Mouse (Mus musculus): ENCODE results near the gene Mindy3. TPM values are rescaled to one million over a fixed set of nuclear protein-coding genes. Genes with fewer than 3 reads are reported as not detected.
A peak's percentile ranks its signal among the peaks of the same experiment; 100 is the strongest.

Gene Mindy3
- polyA plus RNA-seq, 1 experiment from 2014 or later = 56.2 TPM

- ATAC-seq (ENCODE audit: low FRiP score) (no peak), DNase-seq (ENCODE audit: low spot score) (no peak)
- no peaks in the 10 kb centered on the region for H3K4me1 ChIP-seq (replicated peaks; ENCODE audit: control insufficient read depth, insufficient read depth, low read length)
- no peak overlapping the region for H3K27ac ChIP-seq
- WGBS = 89% methylated on average over 4 of the region's 4 CpGs
- no peak overlapping the region for H3K9ac ChIP-seq
- no peak overlapping the region for H3K4me3 ChIP-seq (replicated peaks; ENCODE audit: low read length)
- no peaks in the 10 kb centered on the region for H3K9me3 ChIP-seq (ENCODE audit: control insufficient read depth, low read length)
- no peaks in the 10 kb centered on the region for H3K27me3 ChIP-seq (ENCODE audit: control insufficient read depth, insufficient read depth, low read length)
- H3K36me3 ChIP-seq (replicated peaks; ENCODE audit: control insufficient read depth, insufficient read depth) = no peaks in the 10 kb centered on the region
- H3K4me2 ChIP-seq (replicated peaks) = no peak overlapping the region
These were observed 98.4 kb downstream of the Mindy3 start for GRCm38 (mm10) chr2:12320914-12321313.

- no peak overlapping the region for H3K4me2 ChIP-seq (replicated peaks)
- DNase-seq (ENCODE audit: low spot score) (no peak), ATAC-seq (ENCODE audit: low FRiP score) (no peak)
- 93% methylated on average over 3 of the region's 3 CpGs for WGBS
- H3K9me3 ChIP-seq (ENCODE audit: control insufficient read depth, low read length) = no peaks in the 10 kb centered on the region
- no peak overlapping the region for H3K27ac ChIP-seq
- H3K4me3 ChIP-seq (replicated peaks; ENCODE audit: low read length) = no peak overlapping the region
- no peaks in the 10 kb centered on the region for H3K4me1 ChIP-seq (replicated peaks; ENCODE audit: control insufficient read depth, insufficient read depth, low read length)
- no peaks in the 10 kb centered on the region for H3K36me3 ChIP-seq (replicated peaks; ENCODE audit: control insufficient read depth, insufficient read depth)
- H3K27me3 ChIP-seq (ENCODE audit: control insufficient read depth, insufficient read depth, low read length) = no peaks in the 10 kb centered on the region
- no peak overlapping the region for H3K9ac ChIP-seq
These were observed 100.6 kb downstream of the Mindy3 start for GRCm38 (mm10) chr2:12318715-12319114.

- H3K9ac ChIP-seq = no peak overlapping the region
- H3K4me1 ChIP-seq (replicated peaks; ENCODE audit: control insufficient read depth, insufficient read depth, low read length) = no peaks in the 10 kb centered on the region
- no peaks in the 10 kb centered on the region for H3K27me3 ChIP-seq (ENCODE audit: control insufficient read depth, insufficient read depth, low read length)
- H3K27ac ChIP-seq = no peak overlapping the region
- DNase-seq (ENCODE audit: low spot score) (no peak), ATAC-seq (ENCODE audit: low FRiP score) (no peak)
- no peaks in the 10 kb centered on the region for H3K9me3 ChIP-seq (ENCODE audit: control insufficient read depth, low read length)
- H3K36me3 ChIP-seq (replicated peaks; ENCODE audit: control insufficient read depth, insufficient read depth) = no peaks in the 10 kb centered on the region
- no peak overlapping the region for H3K4me2 ChIP-seq (replicated peaks)
- WGBS = 81% methylated on average over 4 of the region's 4 CpGs
- no peak overlapping the region for H3K4me3 ChIP-seq (replicated peaks; ENCODE audit: low read length)
These were observed 101.2 kb downstream of the Mindy3 start for GRCm38 (mm10) chr2:12318036-12318435.

- DNase-seq (ENCODE audit: low spot score) = no peak
- 85% methylated on average over 5 of the region's 5 CpGs for WGBS
- Histone ChIP-seq H3K9me3 (ENCODE audit: control insufficient read depth, low read length) (no peaks in the 10 kb centered on the region), H3K4me3 (replicated peaks; ENCODE audit: low read length) (no peak overlapping the region), H3K27me3 (ENCODE audit: control insufficient read depth, insufficient read depth, low read length) (no peaks in the 10 kb centered on the region), H3K27ac (no peak overlapping the region), H3K4me1 (replicated peaks; ENCODE audit: control insufficient read depth, insufficient read depth, low read length) (no peaks in the 10 kb centered on the region), H3K9ac (no peak overlapping the region), H3K4me2 (replicated peaks) (no peak overlapping the region), H3K36me3 (replicated peaks; ENCODE audit: control insufficient read depth, insufficient read depth) (no peaks in the 10 kb centered on the region)
- no peak for ATAC-seq (ENCODE audit: low FRiP score)
These were observed 101.9 kb downstream of the Mindy3 start for GRCm38 (mm10) chr2:12317343-12317742.

DNA sequence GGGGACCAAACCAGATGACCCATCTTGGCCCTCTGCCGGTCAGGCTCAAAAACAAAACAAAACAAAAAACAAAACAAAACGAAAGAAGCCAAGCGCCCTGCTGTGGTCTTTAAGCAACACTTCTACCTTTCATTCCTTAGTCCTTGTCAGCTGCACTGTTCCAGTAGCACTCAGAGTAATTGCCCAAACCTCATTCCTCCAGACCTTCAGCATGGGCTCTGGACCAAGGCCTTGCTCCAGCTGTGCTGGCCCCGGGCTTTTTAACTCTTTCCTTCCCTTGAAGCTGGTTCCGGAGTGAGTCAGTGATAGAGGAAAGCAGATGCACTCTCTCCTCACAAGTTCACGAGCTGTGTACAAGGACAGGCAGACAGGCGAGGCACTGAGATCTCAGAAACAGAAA lies 102.9 kb downstream of the Mindy3 start:
- no peaks in the 10 kb centered on the region for H3K9me3 ChIP-seq (ENCODE audit: control insufficient read depth, low read length)
- H3K4me1 ChIP-seq (replicated peaks; ENCODE audit: control insufficient read depth, insufficient read depth, low read length) = no peaks in the 10 kb centered on the region
- no peaks in the 10 kb centered on the region for H3K36me3 ChIP-seq (replicated peaks; ENCODE audit: control insufficient read depth, insufficient read depth)
- no peak overlapping the region for H3K9ac ChIP-seq
- no peak overlapping the region for H3K27ac ChIP-seq
- 35% methylated on average over 7 of the region's 7 CpGs for WGBS
- H3K4me2 ChIP-seq (replicated peaks) = no peak overlapping the region
- DNase-seq (ENCODE audit: low spot score) = no peak
- H3K27me3 ChIP-seq (ENCODE audit: control insufficient read depth, insufficient read depth, low read length) = no peaks in the 10 kb centered on the region
- H3K4me3 ChIP-seq (replicated peaks; ENCODE audit: low read length) = no peak overlapping the region
- ATAC-seq (ENCODE audit: low FRiP score) = 0 out of 2 replicates have a peak, but pooled peaks have one; percentile 48

GRCm38 (mm10) chr2:12314028-12314427 lies 105.2 kb downstream of the Mindy3 start:
- Histone ChIP-seq H3K9ac (no peak overlapping the region), H3K27ac (no peak overlapping the region), H3K9me3 (ENCODE audit: control insufficient read depth, low read length) (no peaks in the 10 kb centered on the region), H3K4me3 (replicated peaks; ENCODE audit: low read length) (no peak overlapping the region), H3K27me3 (ENCODE audit: control insufficient read depth, insufficient read depth, low read length) (no peaks in the 10 kb centered on the region), H3K36me3 (replicated peaks; ENCODE audit: control insufficient read depth, insufficient read depth) (no peaks in the 10 kb centered on the region), H3K4me2 (replicated peaks) (no peak overlapping the region), H3K4me1 (replicated peaks; ENCODE audit: control insufficient read depth, insufficient read depth, low read length) (no peaks in the 10 kb centered on the region)
- DNase-seq (ENCODE audit: low spot score) = no peak
- no peak for ATAC-seq (ENCODE audit: low FRiP score)
- WGBS = 76% methylated on average over 6 of the region's 6 CpGs

DNA sequence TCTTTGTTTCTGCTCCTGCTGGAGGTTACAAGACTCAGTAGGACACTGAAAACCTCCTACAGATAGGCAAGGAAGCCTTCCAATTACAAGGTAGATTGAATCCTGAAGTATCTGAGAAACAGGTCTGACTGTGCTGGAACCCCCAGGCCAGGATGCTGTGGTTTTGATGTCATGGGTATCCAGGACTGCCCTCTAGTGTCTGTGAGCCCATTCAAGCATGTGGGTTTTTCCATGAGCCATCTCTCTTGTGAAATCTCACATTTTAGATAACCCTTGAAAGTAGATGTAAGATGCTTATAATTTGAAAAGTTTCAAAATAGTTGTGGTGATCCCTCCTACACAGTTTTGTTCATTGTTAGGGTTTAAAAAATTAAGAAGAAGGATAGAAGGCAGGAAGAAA lies 110.8 kb downstream of the Mindy3 start:
- H3K4me2 ChIP-seq (replicated peaks) = no peak overlapping the region
- no peaks in the 10 kb centered on the region for H3K36me3 ChIP-seq (replicated peaks; ENCODE audit: control insufficient read depth, insufficient read depth)
- H3K4me3 ChIP-seq (replicated peaks; ENCODE audit: low read length) = no peak overlapping the region
- DNase-seq (ENCODE audit: low spot score) (no peak), ATAC-seq (ENCODE audit: low FRiP score) (no peak)
- no peak overlapping the region for H3K27ac ChIP-seq
- H3K4me1 ChIP-seq (replicated peaks; ENCODE audit: control insufficient read depth, insufficient read depth, low read length) = no peaks in the 10 kb centered on the region
- no peaks in the 10 kb centered on the region for H3K9me3 ChIP-seq (ENCODE audit: control insufficient read depth, low read length)
- H3K27me3 ChIP-seq (ENCODE audit: control insufficient read depth, insufficient read depth, low read length) = no peaks in the 10 kb centered on the region
- H3K9ac ChIP-seq = no peak overlapping the region

GRCm38 (mm10) chr2:12307311-12307710 lies 112.0 kb downstream of the Mindy3 start:
- no peak overlapping the region for H3K4me2 ChIP-seq (replicated peaks)
- ATAC-seq (ENCODE audit: low FRiP score) = no peak

GRCm38 (mm10) chr2:12305064-12305650 lies 114.1 kb downstream of the Mindy3 start:
- Histone ChIP-seq H3K4me2 (replicated peaks) (no peak overlapping the region), H3K4me3 (replicated peaks; ENCODE audit: low read length) (no peak overlapping the region), H3K9ac (no peak overlapping the region), H3K36me3 (replicated peaks; ENCODE audit: control insufficient read depth, insufficient read depth) (no peaks in the 10 kb centered on the region), H3K4me1 (replicated peaks; ENCODE audit: control insufficient read depth, insufficient read depth, low read length) (no peaks in the 10 kb centered on the region), H3K9me3 (ENCODE audit: control insufficient read depth, low read length) (no peaks in the 10 kb centered on the region), H3K27me3 (ENCODE audit: control insufficient read depth, insufficient read depth, low read length) (peaks cover 13% of the 10 kb centered on the region), H3K27ac (no peak overlapping the region)
- 84% methylated on average over 9 of the region's 9 CpGs for WGBS
- ATAC-seq (ENCODE audit: low FRiP score) (no peak), DNase-seq (ENCODE audit: low spot score) (no peak)

More at GRCm38 (mm10) chr2:12307311-12307710, 112.0 kb downstream of the Mindy3 start:
- Histone ChIP-seq H3K27me3 (ENCODE audit: control insufficient read depth, insufficient read depth, low read length) (no peaks in the 10 kb centered on the region), H3K4me3 (replicated peaks; ENCODE audit: low read length) (no peak overlapping the region), H3K27ac (no peak overlapping the region), H3K4me1 (replicated peaks; ENCODE audit: control insufficient read depth, insufficient read depth, low read length) (no peaks in the 10 kb centered on the region), H3K36me3 (replicated peaks; ENCODE audit: control insufficient read depth, insufficient read depth) (no peaks in the 10 kb centered on the region), H3K9ac (no peak overlapping the region), H3K9me3 (ENCODE audit: control insufficient read depth, low read length) (no peaks in the 10 kb centered on the region)
- DNase-seq (ENCODE audit: low spot score) = no peak
